Mouse (Mus musculus): ENCODE data around the gene Nkx6-2. TPM values are rescaled to one million over a fixed set of nuclear protein-coding genes. Genes with fewer than 3 reads are reported as not detected.
A peak's percentile ranks its signal among the peaks of the same experiment; 100 is the strongest.

Gene Nkx6-2
- total RNA-seq, 2 experiments from 2014 or later, result not detected

DNA sequence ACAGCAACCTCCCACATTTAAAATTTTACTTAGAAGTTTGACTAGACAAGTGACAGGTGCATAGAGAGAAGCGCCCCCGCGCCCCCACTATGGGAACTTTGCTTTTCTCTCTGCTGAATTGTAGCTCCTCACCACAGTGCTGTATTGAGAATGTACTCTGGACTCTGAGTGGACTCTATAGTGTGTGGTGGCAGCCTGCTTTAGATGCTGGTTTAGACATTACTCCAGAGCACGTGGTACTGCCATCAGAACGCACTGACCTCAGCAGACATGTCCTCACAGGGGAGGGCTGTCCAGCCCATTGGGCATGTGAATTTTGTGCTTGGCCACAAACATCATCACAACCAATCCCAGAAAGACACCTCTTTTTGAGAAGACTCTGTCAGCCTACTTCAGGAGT lies 11.8 kb downstream of the Nkx6-2 start:
- ATAC-seq (ENCODE audit: poor library complexity, severe bottlenecking), result no peak

DNA sequence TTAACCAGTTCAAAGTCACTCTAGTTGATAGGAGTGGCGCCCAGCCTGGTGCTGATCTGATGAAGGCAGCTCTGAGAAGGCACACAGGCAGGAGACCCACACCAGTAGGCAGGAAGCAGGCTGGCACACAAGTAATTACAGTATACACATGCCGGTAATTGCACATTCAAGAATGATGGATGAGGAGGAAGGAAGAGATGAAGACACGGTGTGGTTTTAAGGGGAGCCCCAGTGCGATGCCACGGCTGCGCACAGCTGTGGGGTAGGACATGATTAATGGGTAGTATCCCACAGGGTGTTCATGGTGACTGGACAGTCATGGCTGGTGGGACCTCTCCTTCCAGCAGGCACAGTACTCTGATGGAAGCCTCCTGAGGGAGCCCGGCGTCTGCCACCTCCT lies 16.1 kb downstream of the Nkx6-2 start:
- ATAC-seq (ENCODE audit: poor library complexity, severe bottlenecking), result peak; percentile 78

GRCm38 (mm10) chr7:139565998-139566397 lies 16.6 kb downstream of the Nkx6-2 start:
- ATAC-seq (ENCODE audit: poor library complexity, severe bottlenecking), result peak; percentile 49

DNA sequence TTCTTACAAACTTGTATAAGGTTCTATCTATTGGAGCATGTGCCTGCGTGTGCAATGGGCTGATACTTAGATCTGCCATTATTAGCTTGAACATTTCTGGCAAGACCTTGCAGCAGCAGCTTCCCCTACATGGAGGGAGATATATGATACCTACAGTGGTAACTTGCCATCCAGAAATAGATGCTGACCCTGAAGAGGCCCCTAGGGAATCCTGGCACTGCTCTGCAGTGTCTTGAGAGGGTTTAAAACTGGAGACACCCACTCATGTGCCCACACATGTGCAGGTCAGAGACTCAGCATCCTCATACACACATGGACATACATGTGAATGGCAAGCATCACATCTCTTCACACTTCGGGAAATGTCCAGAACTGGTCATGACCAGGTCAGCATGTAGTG lies 18.4 kb downstream of the Nkx6-2 start:
- no peak for ATAC-seq (ENCODE audit: poor library complexity, severe bottlenecking)

DNA sequence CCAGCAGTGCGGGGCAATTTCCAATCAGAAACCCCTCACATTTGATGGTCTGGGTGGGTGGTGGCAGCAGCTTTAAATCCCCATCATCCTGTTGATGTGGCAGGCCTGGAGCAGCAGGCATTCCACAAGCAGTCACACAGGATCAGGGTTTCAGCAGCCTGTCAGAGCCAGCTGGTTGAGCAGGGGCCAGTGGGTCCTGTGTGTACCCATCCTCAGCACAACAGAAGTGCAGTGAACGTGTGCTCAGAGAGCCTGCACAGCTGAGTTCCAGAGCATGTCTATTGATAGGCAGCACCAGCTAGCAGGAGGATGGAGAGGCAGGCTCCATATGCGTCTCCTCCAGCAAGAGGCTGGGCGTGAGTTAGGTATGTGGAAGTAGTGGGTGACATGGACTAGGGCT lies 19.2 kb downstream of the Nkx6-2 start:
- ATAC-seq (ENCODE audit: poor library complexity, severe bottlenecking), result no peak

- no peak for ATAC-seq (ENCODE audit: poor library complexity, severe bottlenecking)
Observed at GRCm38 (mm10) chr7:139559659-139560058, 22.9 kb downstream of the Nkx6-2 start.

GRCm38 (mm10) chr7:139556746-139557526 lies 25.7 kb downstream of the Nkx6-2 start:
- no peak for ATAC-seq (ENCODE audit: poor library complexity, severe bottlenecking)

- no peak for ATAC-seq (ENCODE audit: poor library complexity, severe bottlenecking)
Observed at GRCm38 (mm10) chr7:139556331-139556730, 26.3 kb downstream of the Nkx6-2 start.

GRCm38 (mm10) chr7:139551519-139551918 lies 31.1 kb downstream of the Nkx6-2 start:
- no peak for ATAC-seq (ENCODE audit: poor library complexity, severe bottlenecking)

GRCm38 (mm10) chr7:139550086-139550783 lies 32.4 kb downstream of the Nkx6-2 start:
- no peak for ATAC-seq (ENCODE audit: poor library complexity, severe bottlenecking)

DNA sequence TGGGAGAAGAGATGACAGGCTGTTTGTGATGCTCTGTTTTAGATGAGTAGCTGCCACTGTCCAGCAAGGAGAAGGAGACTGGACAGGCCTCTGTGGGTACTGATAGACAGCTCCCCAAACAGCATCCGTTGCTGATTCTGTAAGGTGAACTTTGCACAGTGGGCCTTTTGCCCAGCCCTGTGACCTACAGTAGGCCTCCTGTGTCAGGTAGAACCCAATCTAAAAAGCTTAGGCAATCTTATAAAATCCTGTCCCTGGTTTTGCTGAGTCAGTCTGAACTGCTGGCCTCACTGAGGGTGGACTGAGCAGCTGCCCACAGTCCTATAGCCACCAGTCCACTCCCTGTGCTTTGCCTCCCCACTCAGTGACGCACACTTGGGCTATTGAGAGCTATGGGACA lies 35.3 kb downstream of the Nkx6-2 start:
- no peak for ATAC-seq (ENCODE audit: poor library complexity, severe bottlenecking)

GRCm38 (mm10) chr7:139544706-139545625 lies 37.6 kb downstream of the Nkx6-2 start:
- no peak for ATAC-seq (ENCODE audit: poor library complexity, severe bottlenecking)

- no peak for ATAC-seq (ENCODE audit: poor library complexity, severe bottlenecking)
Observed at GRCm38 (mm10) chr7:139541422-139541821, 41.2 kb downstream of the Nkx6-2 start.

GRCm38 (mm10) chr7:139540601-139541000 lies 42.0 kb downstream of the Nkx6-2 start:
- no peak for ATAC-seq (ENCODE audit: poor library complexity, severe bottlenecking)

- ATAC-seq (ENCODE audit: poor library complexity, severe bottlenecking), result no peak
Observed at GRCm38 (mm10) chr7:139538541-139538940, 44.1 kb downstream of the Nkx6-2 start.

GRCm38 (mm10) chr7:139537831-139538230 lies 44.8 kb downstream of the Nkx6-2 start:
- ATAC-seq (ENCODE audit: poor library complexity, severe bottlenecking), result no peak

DNA sequence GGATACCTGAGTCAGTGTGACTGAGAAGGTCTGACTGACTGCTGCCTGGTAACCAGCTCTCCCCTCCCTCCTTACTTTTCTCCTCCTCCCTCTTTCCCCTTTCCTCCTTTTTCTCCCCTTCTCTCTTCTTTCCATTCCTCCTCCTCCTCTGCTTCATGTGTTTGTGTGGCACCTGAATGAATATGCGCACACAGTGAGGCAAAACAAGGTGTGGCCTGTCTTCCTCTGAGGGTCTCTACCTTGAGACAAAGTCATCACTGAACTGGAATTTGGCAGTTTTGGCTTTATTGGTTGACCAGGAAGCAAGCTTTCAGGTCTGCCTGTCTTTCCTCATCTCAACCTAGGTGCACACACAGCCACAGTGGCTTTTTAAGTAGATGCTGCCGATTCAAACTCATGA lies 45.8 kb downstream of the Nkx6-2 start:
- ATAC-seq (ENCODE audit: poor library complexity, severe bottlenecking), result no peak

- ATAC-seq (ENCODE audit: poor library complexity, severe bottlenecking), result no peak
Observed at GRCm38 (mm10) chr7:139536331-139536730, 46.3 kb downstream of the Nkx6-2 start.

DNA sequence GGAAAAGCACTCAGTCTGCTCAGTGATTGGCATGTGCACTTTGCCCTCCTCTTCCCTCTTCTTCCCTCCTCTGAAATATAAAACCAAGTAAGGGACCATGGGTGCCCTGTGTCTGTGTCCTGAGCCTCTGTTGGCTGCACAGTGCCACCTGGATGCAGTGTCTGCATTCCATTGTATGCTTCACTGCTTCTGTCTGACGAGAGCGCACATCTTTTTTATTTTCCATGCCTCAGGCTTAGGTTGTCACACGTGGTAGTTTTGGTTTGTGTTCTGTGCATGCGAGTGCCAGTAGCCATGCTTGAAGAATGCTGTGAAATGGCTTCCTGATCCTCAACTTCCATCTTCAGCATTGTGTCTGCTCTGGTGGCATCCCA lies 51.2 kb downstream of the Nkx6-2 start:
- ATAC-seq (ENCODE audit: poor library complexity, severe bottlenecking), result no peak

DNA sequence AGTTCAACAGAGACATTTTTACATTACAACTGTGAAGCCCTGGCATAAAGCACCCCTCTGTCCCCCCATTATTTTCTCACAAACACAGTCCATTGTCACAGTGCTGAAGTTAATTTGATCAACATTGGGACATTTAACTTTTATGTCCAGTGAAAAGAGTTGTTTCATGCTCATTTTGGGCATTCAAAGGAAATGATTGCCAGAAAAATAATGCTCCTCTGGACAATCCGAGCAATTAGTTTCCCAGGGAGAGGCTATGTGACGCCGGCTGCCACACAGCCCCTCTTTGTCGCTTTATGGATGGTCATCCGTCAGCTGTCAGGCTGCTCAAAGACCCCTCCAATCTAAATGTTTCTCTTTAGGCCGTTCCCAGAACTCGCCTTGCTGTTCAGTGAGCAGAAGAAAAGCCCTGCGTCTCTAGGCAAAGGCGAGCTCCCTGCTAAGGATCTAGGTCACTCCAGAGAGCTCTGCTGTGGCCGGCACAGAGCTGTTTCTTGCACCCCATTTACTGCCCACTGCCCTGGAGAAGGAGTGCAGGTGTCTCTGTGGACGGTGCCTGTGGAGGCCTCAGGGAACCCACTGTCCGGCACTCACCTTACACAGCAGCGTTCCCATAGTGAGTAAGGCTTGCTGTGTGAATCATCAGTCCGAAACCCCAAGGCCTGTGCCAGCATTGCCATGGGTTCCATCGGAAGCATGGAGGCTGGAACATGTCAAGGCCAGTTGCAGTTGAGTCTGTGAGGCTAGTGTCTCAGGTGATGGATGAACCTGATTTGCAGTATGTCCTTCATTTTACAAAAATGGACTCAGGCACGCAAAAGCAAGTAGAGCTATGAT lies 51.8 kb downstream of the Nkx6-2 start:
- no peak for ATAC-seq (ENCODE audit: poor library complexity, severe bottlenecking)

Measured in megakaryocyte, adult 5-6 weeks (primary cell).